Mouse (Mus musculus) limb, embryonic 13.5 days (tissue): ENCODE data around the gene Pitpnb. TPM values are rescaled to one million over a fixed set of nuclear protein-coding genes. Genes with fewer than 3 reads are reported as not detected.

Source experiments
- ATAC-seq: fragments of 200-750 bp; cut with Nextera tagmentation; 2 replicates; pipeline ENCODE4 v1.8.0; 2017; ENCODE audit warnings: low read depth, moderate number of reproducible peaks, moderate TSS enrichment; ENCODE audit not compliant: low FRiP score
- H3K27ac ChIP-seq: fragments of 300-500 bp; sonication (generic); 2 replicates; pipeline ENCODE4 v1.5.1; 2015; ENCODE audit warnings: inconsistent platforms, mild to moderate bottlenecking, moderate library complexity
- H3K27me3 ChIP-seq: fragments of 300-500 bp; sonication (generic); 2 replicates; pipeline ENCODE4 v1.6.1; 2015; ENCODE audit warnings: mild to moderate bottlenecking, inconsistent platforms
- H3K36me3 ChIP-seq: fragments of 300-500 bp; sonication (generic); 2 replicates; pipeline ENCODE4 v1.6.1; 2015; ENCODE audit warnings: inconsistent platforms, mild to moderate bottlenecking, moderate library complexity
- H3K4me1 ChIP-seq: fragments of 300-500 bp; sonication (generic); 2 replicates; pipeline ENCODE4 v1.6.1; 2015; ENCODE audit warnings: inconsistent platforms
- H3K4me2 ChIP-seq: fragments of 300-500 bp; sonication (generic); replicated peaks from 2 replicates; pipeline ENCODE4 v1.6.1; 2015; ENCODE audit warnings: inconsistent platforms, mild to moderate bottlenecking, moderate library complexity
- H3K4me3 ChIP-seq: fragments of 300-500 bp; sonication (generic); 2 replicates; pipeline ENCODE4 v1.5.1; 2015; ENCODE audit warnings: moderate library complexity, mild to moderate bottlenecking, inconsistent platforms
- H3K9ac ChIP-seq: fragments of 300-500 bp; sonication (generic); 2 replicates; pipeline ENCODE4 v1.6.1; 2015; ENCODE audit warnings: mild to moderate bottlenecking, inconsistent platforms
- H3K9me3 ChIP-seq: fragments of 300-500 bp; sonication (generic); 2 replicates; pipeline ENCODE4 v1.6.1; 2016; ENCODE audit warnings: inconsistent platforms
- WGBS: fragments of 180-500 bp; shearing (Covaris S2); methylation state at CpG from one replicate; pipeline ENCODE4 v1.1.7; 2015; 5-methylcytosine and 5-hydroxymethylcytosine counted together
- polyA plus RNA-seq: library from polyadenylated mRNA; unstranded; fragments of >200 nt; fragmentation: Nextera tagmentation; extraction: Ambion mirVana; gene quantifications from 2 replicates; pipeline ENCODE4 v1.2.1, GENCODE M21; 2015

The Pitpnb gene
- polyA plus RNA-seq, 1 experiment from 2014 or later, result 116 TPM

DNA sequence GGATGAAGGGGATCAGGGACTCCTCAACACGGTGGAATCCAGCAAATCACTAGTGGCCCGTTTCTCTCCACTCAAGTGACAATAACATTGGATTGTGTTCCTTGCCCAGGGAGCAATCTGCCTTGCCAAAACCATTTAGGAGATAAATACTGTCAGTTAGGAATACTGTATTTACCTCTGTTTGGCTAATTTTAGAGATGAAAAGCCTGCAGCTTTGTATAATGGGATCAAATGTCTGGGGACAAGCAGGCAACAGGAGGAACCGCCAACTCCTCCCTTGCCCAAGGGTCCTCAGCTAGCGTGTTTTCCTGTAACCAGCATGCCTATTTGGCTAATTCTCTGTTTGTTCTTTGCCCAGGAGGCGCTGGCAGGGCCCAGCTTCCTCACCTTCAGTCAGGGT is 95.7 kb downstream of the Pitpnb start:
- Histone ChIP-seq H3K4me1 (peaks cover 95% of the 10 kb centered on the region), H3K4me3 (no peak overlapping the region), H3K9me3 (no peaks in the 10 kb centered on the region), H3K36me3 (peaks cover 28% of the 10 kb centered on the region), H3K4me2 (0 out of 2 replicates have a peak overlapping the region, but pooled peaks have one; percentile 5), H3K9ac (0 out of 2 replicates have a peak overlapping the region, but pooled peaks have one; percentile 35), H3K27me3 (peaks cover 23% of the 10 kb centered on the region), H3K27ac (no peak overlapping the region)
- ATAC-seq, result no peak
- WGBS, result 70% methylated on average over 5 of the region's 5 CpGs

DNA sequence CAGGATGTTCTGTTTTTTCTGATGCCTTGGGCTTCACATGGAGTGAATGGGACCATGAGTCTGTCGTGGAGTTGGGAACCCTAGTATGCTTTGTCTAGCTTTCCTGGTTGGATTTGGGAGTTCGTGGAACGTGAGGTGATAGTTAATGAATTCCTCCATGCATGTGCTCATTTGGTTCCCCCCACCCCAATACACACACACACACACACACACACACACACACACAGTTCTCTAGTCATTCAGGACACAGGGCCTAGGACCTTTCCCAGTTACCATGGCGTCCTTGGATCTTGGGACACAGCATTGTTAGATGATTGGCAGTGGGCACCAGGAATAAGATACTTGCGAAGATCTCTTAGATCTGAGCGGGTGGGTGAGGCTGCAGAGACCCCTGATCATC is 98.3 kb downstream of the Pitpnb start:
- Histone ChIP-seq H3K4me1 (peaks cover 95% of the 10 kb centered on the region), H3K9me3 (no peaks in the 10 kb centered on the region), H3K9ac (no peak overlapping the region), H3K4me2 (no peak overlapping the region), H3K27me3 (peaks cover 8% of the 10 kb centered on the region; the same call in 1 of the 2 replicates), H3K4me3 (no peak overlapping the region), H3K36me3 (peaks cover 16% of the 10 kb centered on the region; the same call in 1 of the 2 replicates), H3K27ac (no peak overlapping the region)
- WGBS, result 83% methylated on average over 6 of the region's 6 CpGs
- no peak for ATAC-seq

DNA sequence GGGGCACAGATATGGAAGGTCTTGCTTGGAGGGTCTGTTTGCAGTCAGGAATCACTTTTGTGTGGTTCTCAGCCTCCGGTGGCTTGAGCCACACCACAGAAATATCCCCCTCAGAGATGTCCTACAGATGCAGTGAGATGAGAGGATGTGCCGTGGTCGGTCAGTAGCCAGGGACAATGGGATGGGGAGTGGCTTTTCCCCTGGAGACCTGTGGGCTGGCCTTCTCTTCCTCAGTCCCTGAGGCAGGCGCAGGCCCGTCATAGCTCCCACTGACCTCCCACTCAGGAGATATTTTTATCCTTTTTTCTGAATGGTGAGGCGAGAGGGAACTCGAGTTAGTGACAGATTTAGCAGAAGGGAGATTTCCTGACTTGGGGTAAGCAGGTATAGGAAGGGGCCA is 99.2 kb downstream of the Pitpnb start:
- Histone ChIP-seq H3K27me3 (peaks cover 8% of the 10 kb centered on the region; the same call in 1 of the 2 replicates), H3K4me3 (no peak overlapping the region), H3K9me3 (no peaks in the 10 kb centered on the region), H3K27ac (no peak overlapping the region), H3K4me2 (no peak overlapping the region), H3K36me3 (peaks cover 8% of the 10 kb centered on the region; the same call in 1 of the 2 replicates), H3K9ac (no peak overlapping the region), H3K4me1 (peaks cover 95% of the 10 kb centered on the region)
- WGBS, result 58% methylated on average over 7 of the region's 7 CpGs
- no peak for ATAC-seq

DNA sequence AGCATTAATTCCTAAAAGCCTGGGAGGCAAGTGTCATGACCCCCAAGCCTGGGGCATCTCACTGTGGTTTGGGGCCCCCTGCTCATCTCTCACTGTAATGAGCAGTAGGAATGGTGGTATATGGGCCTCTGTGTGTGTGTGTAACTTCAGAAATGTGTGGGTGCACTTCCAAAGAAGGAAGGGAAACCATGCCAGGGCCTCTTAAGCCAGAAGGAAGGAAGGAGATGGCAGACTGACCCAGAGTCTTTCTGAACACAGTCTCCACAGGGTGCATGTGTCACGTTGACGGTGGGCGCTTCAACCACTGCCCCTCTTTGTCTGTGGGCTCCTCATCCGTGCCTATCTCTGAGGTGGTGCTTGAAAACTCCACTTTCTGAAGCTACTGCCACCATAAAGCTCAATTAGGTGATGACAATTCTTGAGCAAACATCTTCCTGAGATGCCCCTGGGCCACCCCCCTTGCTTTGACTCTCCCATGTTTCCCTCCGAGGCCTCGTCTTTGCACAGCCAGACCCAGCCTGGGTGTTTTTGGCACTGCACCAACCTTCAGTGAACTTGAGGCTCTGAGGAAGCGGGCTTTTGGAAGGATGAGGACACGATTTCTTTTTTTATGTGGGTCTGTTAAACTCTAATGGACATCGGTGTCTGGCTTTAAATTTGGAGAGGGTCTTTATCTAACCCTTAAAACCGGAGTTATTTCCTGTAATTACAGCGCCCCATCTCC is 100.6 kb downstream of the Pitpnb start:
- no peaks in the 10 kb centered on the region for H3K9me3 ChIP-seq
- H3K9ac ChIP-seq, result no peak overlapping the region
- 49% methylated on average over 11 of the region's 11 CpGs for WGBS
- H3K4me2 ChIP-seq, result peak overlapping the region; percentile 25
- no peak for ATAC-seq
- H3K4me3 ChIP-seq, result no peak overlapping the region
- H3K36me3 ChIP-seq, result peaks cover 7% of the 10 kb centered on the region; the same call in 1 of the 2 replicates
- H3K27me3 ChIP-seq, result peaks cover 8% of the 10 kb centered on the region; the same call in 1 of the 2 replicates
- H3K27ac ChIP-seq, result no peak overlapping the region
- peaks cover 95% of the 10 kb centered on the region for H3K4me1 ChIP-seq

DNA sequence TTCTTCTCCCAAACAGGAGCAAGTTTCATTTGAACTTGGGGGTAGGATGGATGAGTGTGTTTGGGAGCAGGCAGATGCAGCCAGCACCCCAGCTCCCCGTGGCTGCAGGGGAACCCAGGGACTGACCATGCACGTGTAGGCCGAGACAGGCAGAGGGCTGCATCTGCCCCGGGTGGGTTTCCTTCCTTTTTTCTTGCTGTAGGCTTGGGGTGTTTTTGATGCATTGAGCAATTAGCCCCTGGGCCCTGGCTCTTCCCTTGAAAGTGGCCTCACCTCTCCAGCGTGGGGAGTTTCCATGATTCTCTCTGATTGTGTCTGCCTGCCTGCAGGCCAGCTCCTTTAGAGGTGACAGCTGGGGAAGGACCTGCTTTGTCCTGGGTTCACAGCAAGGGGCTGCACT is 102.3 kb downstream of the Pitpnb start:
- H3K4me2 ChIP-seq, result no peak overlapping the region
- H3K9me3 ChIP-seq, result no peaks in the 10 kb centered on the region
- H3K36me3 ChIP-seq, result peaks cover 8% of the 10 kb centered on the region
- H3K27me3 ChIP-seq, result 0 out of 2 replicates have a peak, but pooled peaks cover 3% of the 10 kb centered on the region
- H3K9ac ChIP-seq, result no peak overlapping the region
- H3K4me3 ChIP-seq, result no peak overlapping the region
- peaks cover 92% of the 10 kb centered on the region for H3K4me1 ChIP-seq
- no peak overlapping the region for H3K27ac ChIP-seq
- 46% methylated on average over 5 of the region's 5 CpGs for WGBS
- no peak for ATAC-seq

DNA sequence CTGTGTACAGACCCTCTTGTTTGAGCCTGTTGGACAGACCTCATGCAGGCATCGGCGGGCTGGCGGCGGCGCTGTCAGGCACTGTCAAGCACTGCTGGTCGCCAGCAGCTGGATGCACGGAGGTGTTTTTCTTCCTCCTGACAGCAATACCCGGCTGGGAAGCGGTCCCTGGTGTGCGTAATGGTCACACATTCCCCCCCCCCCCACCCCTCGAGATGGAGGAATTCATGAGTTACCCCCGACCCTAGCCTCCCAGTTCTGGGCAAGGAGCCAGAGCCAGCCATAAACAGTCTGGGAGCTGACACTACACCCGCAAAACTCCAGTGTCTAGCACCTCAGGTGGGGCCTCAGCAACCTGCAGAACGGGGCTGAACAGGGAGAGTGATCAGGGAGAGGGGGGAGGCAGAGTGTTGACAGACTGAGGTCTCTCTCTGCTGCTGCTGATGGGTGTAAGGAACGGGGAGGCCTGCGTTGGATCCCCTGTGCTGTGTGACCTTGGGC is 103.8 kb downstream of the Pitpnb start:
- Histone ChIP-seq H3K4me3 (no peak overlapping the region), H3K9ac (peak overlapping the region; percentile 31; the same call in 1 of the 2 replicates), H3K36me3 (peaks cover 8% of the 10 kb centered on the region), H3K27ac (peak overlapping the region; percentile 44; the same call in 1 of the 2 replicates), H3K27me3 (0 out of 2 replicates have a peak, but pooled peaks cover 3% of the 10 kb centered on the region), H3K4me2 (peak overlapping the region; percentile 39), H3K4me1 (peaks cover 87% of the 10 kb centered on the region), H3K9me3 (no peaks in the 10 kb centered on the region)
- WGBS, result 16% methylated on average over 16 of the region's 16 CpGs
- ATAC-seq, result peak; percentile 75

DNA sequence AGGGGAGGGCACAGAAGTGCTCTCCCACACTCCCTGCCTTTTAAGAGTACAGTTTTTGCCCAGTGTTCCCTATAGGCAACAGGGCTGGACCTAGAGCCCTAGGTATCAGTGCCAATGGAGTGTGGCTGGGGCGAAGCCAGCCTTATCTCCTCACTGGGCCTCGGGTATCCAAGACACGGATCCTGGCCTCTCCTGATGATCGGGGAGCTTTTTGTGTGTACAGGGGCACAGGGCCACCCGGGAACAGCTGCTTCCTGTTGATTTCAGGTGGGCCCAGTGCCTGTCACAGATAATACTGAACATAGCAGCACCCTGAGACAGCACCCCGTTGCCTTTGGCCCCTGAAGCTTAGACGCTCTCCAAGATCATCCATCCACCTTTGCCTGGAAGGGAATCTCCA is 105.7 kb downstream of the Pitpnb start:
- 0 out of 2 replicates have a peak, but pooled peaks cover 3% of the 10 kb centered on the region for H3K27me3 ChIP-seq
- ATAC-seq, result no peak
- no peaks in the 10 kb centered on the region for H3K9me3 ChIP-seq
- H3K4me3 ChIP-seq, result no peak overlapping the region
- H3K4me1 ChIP-seq, result peaks cover 69% of the 10 kb centered on the region
- WGBS, result 89% methylated on average over 7 of the region's 7 CpGs
- H3K4me2 ChIP-seq, result no peak overlapping the region
- no peak overlapping the region for H3K27ac ChIP-seq
- H3K36me3 ChIP-seq, result peaks cover 8% of the 10 kb centered on the region
- no peak overlapping the region for H3K9ac ChIP-seq

DNA sequence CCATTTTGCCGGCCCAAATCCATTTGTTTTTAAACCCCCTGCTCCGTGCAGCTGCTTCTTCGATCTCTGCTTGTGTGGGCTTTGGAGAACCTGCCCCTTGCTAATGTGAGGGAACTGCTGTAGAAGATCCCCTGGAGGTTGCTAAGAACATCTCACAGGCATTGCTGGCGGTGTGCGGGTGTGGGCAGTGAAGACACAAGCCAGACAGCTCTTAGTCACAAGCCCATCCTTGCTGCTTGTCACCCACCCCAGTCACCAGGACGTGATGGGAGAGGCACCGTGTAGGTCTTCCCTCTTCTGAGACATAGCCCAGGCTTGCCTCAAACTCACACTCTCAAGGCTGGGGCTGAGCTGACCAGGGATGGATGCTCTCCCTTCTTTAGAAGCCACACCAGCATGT is 106.6 kb downstream of the Pitpnb start:
- Histone ChIP-seq H3K4me1 (peaks cover 65% of the 10 kb centered on the region), H3K27ac (no peak overlapping the region), H3K9ac (no peak overlapping the region), H3K9me3 (no peaks in the 10 kb centered on the region), H3K36me3 (peaks cover 8% of the 10 kb centered on the region), H3K4me3 (no peak overlapping the region), H3K4me2 (no peak overlapping the region), H3K27me3 (0 out of 2 replicates have a peak, but pooled peaks cover 3% of the 10 kb centered on the region)
- ATAC-seq, result no peak
- WGBS, result 56% methylated on average over 7 of the region's 7 CpGs

Other genes with a start within 250 kb of the Pitpnb start
- 22.8 and 22.9 TPM in 2 replicates for gene Mn1, start 86.6 kb downstream of the Pitpnb start, polyA plus RNA-seq